Mouse (Mus musculus) heart, embryonic 14.5 days (tissue): ENCODE data around the gene Gm42421. TPM values are rescaled to one million over a fixed set of nuclear protein-coding genes. Genes with fewer than 3 reads are reported as not detected.

Source experiments
- ATAC-seq: fragments of 200-750 bp; cut with Nextera tagmentation; 2 replicates; pipeline ENCODE4 v1.8.0; 2017; ENCODE audit warnings: low read depth, moderate TSS enrichment; ENCODE audit not compliant: insufficient number of reproducible peaks, insufficient read depth, low FRiP score
- H3K27ac ChIP-seq, 2 experiments: fragments of 200-500 bp in 1 of 2; fragments of 300-500 bp in 1 of 2; sonication (generic) in 1 of 2; replicated peaks in 1 of 2; 2 replicates each; pipeline ENCODE4 v1.5.1; 2012 to 2014; ENCODE audit warnings: low read depth in 2 of 2, low read length in 2 of 2, control low read depth in 1 of 2, mild to moderate bottlenecking in 1 of 2, mixed read lengths in 1 of 2; ENCODE audit not compliant: control insufficient read depth in 1 of 2, insufficient read depth in 1 of 2
- H3K27me3 ChIP-seq: fragments of 300-500 bp; sonication (generic); 2 replicates; pipeline ENCODE4 v1.6.1; 2014; ENCODE audit warnings: mild to moderate bottlenecking, low read length, control low read depth; ENCODE audit not compliant: control insufficient read depth, insufficient read depth
- H3K36me3 ChIP-seq: fragments of 300-500 bp; sonication (generic); 2 replicates; pipeline ENCODE4 v1.6.1; 2014; ENCODE audit warnings: mild to moderate bottlenecking, control low read depth, low read length, mixed read lengths; ENCODE audit not compliant: control insufficient read depth, insufficient read depth
- H3K4me1 ChIP-seq, 2 experiments: fragments of 200-500 bp in 1 of 2; fragments of 300-500 bp in 1 of 2; sonication (generic) in 1 of 2; 2 replicates each; pipeline ENCODE4 v1.6.1; 2012 to 2014; ENCODE audit warnings: low read length in 2 of 2, control low read depth in 1 of 2, mixed read lengths in 1 of 2; ENCODE audit not compliant: control insufficient read depth in 2 of 2, insufficient read depth in 2 of 2
- H3K4me2 ChIP-seq: fragments of 300-500 bp; sonication (generic); 2 replicates; pipeline ENCODE4 v1.6.1; 2014; ENCODE audit warnings: mild to moderate bottlenecking, low read length
- H3K4me3 ChIP-seq, 2 experiments: fragments of 200-500 bp in 1 of 2; fragments of 300-500 bp in 1 of 2; sonication (generic) in 1 of 2; 2 replicates each; pipeline ENCODE4 v1.5.1; 2012 to 2014; ENCODE audit warnings: low read length in 2 of 2, mild to moderate bottlenecking in 2 of 2, control low read depth in 1 of 2, low read depth in 1 of 2, moderate library complexity in 1 of 2; ENCODE audit not compliant: control insufficient read depth in 1 of 2, insufficient read depth in 1 of 2
- H3K9ac ChIP-seq: fragments of 300-500 bp; sonication (generic); 2 replicates; pipeline ENCODE4 v1.6.1; 2014; ENCODE audit warnings: mild to moderate bottlenecking, low read length
- H3K9me3 ChIP-seq: fragments of 300-500 bp; sonication (generic); 2 replicates; pipeline ENCODE4 v1.6.1; 2016; ENCODE audit warnings: low read length, control low read depth; ENCODE audit not compliant: control insufficient read depth
- WGBS: fragments of 180-500 bp; shearing (Covaris S2); extraction: QIAGEN DNeasy Blood & Tissue Kit; methylation state at CpG from one replicate; pipeline ENCODE4 v1.1.7; 2014; 5-methylcytosine and 5-hydroxymethylcytosine counted together
- polyA plus RNA-seq: library from polyadenylated mRNA; unstranded; fragments of >200 nt; fragmentation: Nextera tagmentation; extraction: Ambion mirVana; gene quantifications from 2 replicates; pipeline ENCODE4 v1.2.1, GENCODE M21; 2014

The Gm42421 gene
- polyA plus RNA-seq, 1 experiment from 2014 or later, result 0.70 TPM

- no peaks in the 10 kb centered on the region for H3K27me3 ChIP-seq
- no peak overlapping the region for H3K4me2 ChIP-seq
- H3K27ac ChIP-seq, result no peak overlapping the region
- H3K4me3 ChIP-seq, result no peak overlapping the region
- peaks cover 3 to 22% of the 10 kb centered on the region in 2 experiments; a peak in 3 of 4 replicates for H3K4me1 ChIP-seq
- H3K9me3 ChIP-seq, result no peaks in the 10 kb centered on the region
- no peak overlapping the region for H3K9ac ChIP-seq
- peaks cover 72% of the 10 kb centered on the region for H3K36me3 ChIP-seq
- ATAC-seq, result no peak
- 57% methylated on average over 4 of the region's 4 CpGs for WGBS
These were observed 24.2 kb upstream of the Gm42421 start for GRCm38 (mm10) chr5:143903813-143904212.

- no peak overlapping the region for H3K4me3 ChIP-seq
- 90% methylated on average over 8 of the region's 8 CpGs for WGBS
- no peak for ATAC-seq
- H3K9ac ChIP-seq, result no peak overlapping the region
- H3K36me3 ChIP-seq, result peaks cover 46% of the 10 kb centered on the region
- H3K4me1 ChIP-seq, result peaks cover 3 to 31% of the 10 kb centered on the region in 2 experiments; a peak in 3 of 4 replicates
- H3K9me3 ChIP-seq, result no peaks in the 10 kb centered on the region
- no peaks in the 10 kb centered on the region for H3K27me3 ChIP-seq
- no peak overlapping the region for H3K27ac ChIP-seq
- no peak overlapping the region for H3K4me2 ChIP-seq
These were observed 21.5 kb upstream of the Gm42421 start for GRCm38 (mm10) chr5:143906429-143906828.

GRCm38 (mm10) chr5:143908926-143909325 is 19.0 kb upstream of the Gm42421 start:
- no peak for ATAC-seq
- Histone ChIP-seq H3K4me2 (peak overlapping the region; percentile 65), H3K27me3 (no peaks in the 10 kb centered on the region), H3K4me1 (peaks cover 3 to 30% of the 10 kb centered on the region in 2 experiments; a peak in 3 of 4 replicates), H3K36me3 (peaks cover 33% of the 10 kb centered on the region), H3K4me3 (peak overlapping the region; percentile 75 to 76), H3K9me3 (no peaks in the 10 kb centered on the region), H3K27ac (peak overlapping the region; percentile 91 to 94), H3K9ac (peak overlapping the region; percentile 79)
- WGBS, result under 1% methylated on average over 9 of the region's 9 CpGs

GRCm38 (mm10) chr5:143909417-143910400 is 18.3 kb upstream of the Gm42421 start, which contains the start of the genes Aimp2 and Pms2:
Gene Aimp2, minus strand, starts transcription at chr5:143909847.
Gene Pms2, plus strand, starts transcription at chr5:143909964.
- H3K4me3 ChIP-seq, result peak within 1 kb of the TSS; percentile 75 to 84
- H3K4me2 ChIP-seq, result peak within 1 kb of the TSS; percentile 91
- H3K27me3 ChIP-seq, result no peaks in the 10 kb centered on the region
- peak within 1 kb of the TSS; percentile 91 to 94 for H3K27ac ChIP-seq
- peak; percentile 98 for ATAC-seq
- H3K36me3 ChIP-seq, result peaks cover 30% of the 10 kb centered on the region
- no peaks in the 10 kb centered on the region for H3K9me3 ChIP-seq
- peaks cover 3 to 28% of the 10 kb centered on the region in 2 experiments; a peak in 3 of 4 replicates for H3K4me1 ChIP-seq
- peak within 1 kb of the TSS; percentile 79 for H3K9ac ChIP-seq
- WGBS, result under 1% methylated on average over 70 of the region's 70 CpGs

GRCm38 (mm10) chr5:143916221-143916620 is 11.8 kb upstream of the Gm42421 start:
- Histone ChIP-seq H3K27me3 (no peaks in the 10 kb centered on the region), H3K36me3 (peaks cover 77% of the 10 kb centered on the region)

GRCm38 (mm10) chr5:143917418-143917817 is 10.6 kb upstream of the Gm42421 start:
- Histone ChIP-seq H3K4me3 (no peak overlapping the region), H3K27ac (no peak overlapping the region), H3K4me1 (no peaks in the 10 kb centered on the region), H3K9me3 (no peaks in the 10 kb centered on the region), H3K36me3 (peaks cover 84% of the 10 kb centered on the region), H3K4me2 (no peak overlapping the region), H3K27me3 (no peaks in the 10 kb centered on the region), H3K9ac (no peak overlapping the region)
- WGBS, result 58% methylated on average over 5 of the region's 5 CpGs
- ATAC-seq, result no peak

More at GRCm38 (mm10) chr5:143916221-143916620, 11.8 kb upstream of the Gm42421 start:
- H3K4me3 ChIP-seq, result no peak overlapping the region
- no peak overlapping the region for H3K9ac ChIP-seq
- no peaks in the 10 kb centered on the region for H3K9me3 ChIP-seq
- H3K4me2 ChIP-seq, result no peak overlapping the region
- H3K4me1 ChIP-seq, result no peaks in the 10 kb centered on the region
- ATAC-seq, result no peak
- no peak overlapping the region for H3K27ac ChIP-seq
- 90% methylated on average over 9 of the region's 9 CpGs for WGBS

- no peak overlapping the region for H3K27ac ChIP-seq
- no peaks in the 10 kb centered on the region for H3K9me3 ChIP-seq
- H3K4me1 ChIP-seq, result no peaks in the 10 kb centered on the region
- H3K9ac ChIP-seq, result no peak overlapping the region
- H3K36me3 ChIP-seq, result peaks cover 89% of the 10 kb centered on the region
- no peak for ATAC-seq
- no peak overlapping the region for H3K4me2 ChIP-seq
- 89% methylated on average over 3 of the region's 3 CpGs for WGBS
- no peaks in the 10 kb centered on the region for H3K27me3 ChIP-seq
- H3K4me3 ChIP-seq, result no peak overlapping the region
These were observed 9.9 kb upstream of the Gm42421 start for GRCm38 (mm10) chr5:143918120-143918519.
